Mouse (Mus musculus) intestine, embryonic 16.5 days (tissue): Measurements from ENCODE around the gene Dnpep. TPM values are rescaled to one million over a fixed set of nuclear protein-coding genes. Genes with fewer than 3 reads are reported as not detected.
A peak's percentile ranks its signal among the peaks of the same experiment; 100 is the strongest.

ENCODE experiments used
- ATAC-seq: fragments of 200-750 bp; cut with Nextera tagmentation; 2 replicates; pipeline ENCODE4 v1.8.0; 2017; ENCODE audit warnings: moderate TSS enrichment, moderate library complexity
- H3K27ac ChIP-seq: fragments of 300-500 bp; sonication (generic); 2 replicates; pipeline ENCODE4 v1.5.1; 2014; ENCODE audit warnings: mild to moderate bottlenecking, low read length
- H3K27me3 ChIP-seq: fragments of 300-500 bp; sonication (generic); replicated peaks from 2 replicates; pipeline ENCODE4 v1.6.1; 2014; ENCODE audit warnings: low read length, control low read depth, mixed read lengths; ENCODE audit not compliant: control insufficient read depth, insufficient read depth
- H3K36me3 ChIP-seq: fragments of 300-500 bp; sonication (generic); 2 replicates; pipeline ENCODE4 v1.6.1; 2014; ENCODE audit warnings: low read length, control low read depth; ENCODE audit not compliant: control insufficient read depth, insufficient read depth
- H3K4me1 ChIP-seq: fragments of 300-500 bp; sonication (generic); 2 replicates; pipeline ENCODE4 v1.6.1; 2014; ENCODE audit warnings: low read length, control low read depth, mixed read lengths; ENCODE audit not compliant: control insufficient read depth, insufficient read depth
- H3K4me2 ChIP-seq: fragments of 300-500 bp; sonication (generic); 2 replicates; pipeline ENCODE4 v1.6.1; 2014; ENCODE audit warnings: low read depth, low read length, control low read depth
- H3K4me3 ChIP-seq: fragments of 300-500 bp; sonication (generic); 2 replicates; pipeline ENCODE4 v1.5.1; 2014; ENCODE audit warnings: mild to moderate bottlenecking, low read length
- H3K9ac ChIP-seq: fragments of 300-500 bp; sonication (generic); 2 replicates; pipeline ENCODE4 v1.6.1; 2014; ENCODE audit warnings: low read depth, low read length
- H3K9me3 ChIP-seq: fragments of 300-500 bp; sonication (generic); 2 replicates; pipeline ENCODE4 v1.6.1; 2016; ENCODE audit warnings: low read length, control low read depth; ENCODE audit not compliant: control insufficient read depth
- WGBS: fragments of 180-500 bp; shearing (Covaris S2); extraction: QIAGEN DNeasy Blood & Tissue Kit; methylation state at CpG from one replicate; pipeline ENCODE4 v1.1.7; 2014; 5-methylcytosine and 5-hydroxymethylcytosine counted together
- polyA plus RNA-seq: library from polyadenylated mRNA; unstranded; fragments of >200 nt; fragmentation: Nextera tagmentation; extraction: Ambion mirVana; gene quantifications from 2 replicates; pipeline ENCODE4 v1.2.1, GENCODE M21; 2015

The Dnpep gene
- 159 and 160 TPM in 2 replicates for polyA plus RNA-seq

GRCm38 (mm10) chr1:75317241-75318201 lies at the start of gene Dnpep:
TSS of gene Dnpep (minus strand) at chr1:75317990.
- H3K4me2 ChIP-seq = peak within 1 kb of the TSS; percentile 85
- peak within 1 kb of the TSS; percentile 97 for H3K27ac ChIP-seq
- H3K9ac ChIP-seq = peak within 1 kb of the TSS; percentile 87
- no peaks in the 10 kb centered on the region for H3K36me3 ChIP-seq
- peaks cover 11% of the 10 kb centered on the region for H3K4me1 ChIP-seq
- ATAC-seq = peak; percentile 97
- H3K27me3 ChIP-seq = no peaks in the 10 kb centered on the region
- peak within 1 kb of the TSS; percentile 79 for H3K4me3 ChIP-seq
- WGBS = under 1% methylated on average over 90 of the region's 92 CpGs
- no peaks in the 10 kb centered on the region for H3K9me3 ChIP-seq

- no peak overlapping the region for H3K9ac ChIP-seq
- H3K4me3 ChIP-seq = no peak overlapping the region
- no peak overlapping the region for H3K4me2 ChIP-seq
- WGBS = 72% methylated on average over 14 of the region's 14 CpGs
- H3K36me3 ChIP-seq = no peaks in the 10 kb centered on the region
- ATAC-seq = no peak
- H3K27ac ChIP-seq = no peak overlapping the region
- H3K27me3 ChIP-seq = peaks cover 3% of the 10 kb centered on the region; the same call in 1 of the 2 replicates
- peaks cover 13% of the 10 kb centered on the region for H3K4me1 ChIP-seq
- H3K9me3 ChIP-seq = no peaks in the 10 kb centered on the region
Measured at GRCm38 (mm10) chr1:75365510-75366137, 47.8 kb upstream of the Dnpep start.

GRCm38 (mm10) chr1:75363868-75364267 lies 46.1 kb upstream of the Dnpep start:
- no peaks in the 10 kb centered on the region for H3K9me3 ChIP-seq
- no peak overlapping the region for H3K27ac ChIP-seq
- WGBS = 77% methylated on average over 3 of the region's 3 CpGs
- H3K4me1 ChIP-seq = peaks cover 12% of the 10 kb centered on the region; the same call in 1 of the 2 replicates
- no peak overlapping the region for H3K4me2 ChIP-seq
- H3K27me3 ChIP-seq = peaks cover 18% of the 10 kb centered on the region; the same call in 1 of the 2 replicates
- no peak overlapping the region for H3K4me3 ChIP-seq
- H3K36me3 ChIP-seq = no peaks in the 10 kb centered on the region
- no peak overlapping the region for H3K9ac ChIP-seq
- no peak for ATAC-seq

- Histone ChIP-seq H3K9ac (no peak overlapping the region), H3K27ac (no peak overlapping the region), H3K36me3 (no peaks in the 10 kb centered on the region), H3K4me2 (peak overlapping the region; percentile 8; the same call in 1 of the 2 replicates), H3K9me3 (no peaks in the 10 kb centered on the region), H3K27me3 (peaks cover 18% of the 10 kb centered on the region; the same call in 1 of the 2 replicates), H3K4me1 (peaks cover 12% of the 10 kb centered on the region; the same call in 1 of the 2 replicates), H3K4me3 (no peak overlapping the region)
- ATAC-seq = peak; percentile 34; the same call in 1 of the 2 replicates
- WGBS = 33% methylated on average over 4 of the region's 4 CpGs
Measured at GRCm38 (mm10) chr1:75361750-75362149, 44.0 kb upstream of the Dnpep start.

- Histone ChIP-seq H3K27ac (no peak overlapping the region), H3K27me3 (peaks cover 18% of the 10 kb centered on the region; the same call in 1 of the 2 replicates), H3K36me3 (no peaks in the 10 kb centered on the region), H3K9me3 (no peaks in the 10 kb centered on the region), H3K4me3 (peak overlapping the region; percentile 54), H3K4me1 (peaks cover 12% of the 10 kb centered on the region; the same call in 1 of the 2 replicates), H3K9ac (peak overlapping the region; percentile 73; the same call in 1 of the 2 replicates), H3K4me2 (peak overlapping the region; percentile 85)
- WGBS = 51% methylated on average over 4 of the region's 4 CpGs
- no peak for ATAC-seq
Measured at GRCm38 (mm10) chr1:75361123-75361522, 43.3 kb upstream of the Dnpep start.

GRCm38 (mm10) chr1:75360112-75361031 lies 42.6 kb upstream of the Dnpep start, which contains the start of gene Des:
TSS of gene Des (plus strand) at chr1:75360329.
- H3K27ac ChIP-seq = peak within 1 kb of the TSS; percentile 78
- peak within 1 kb of the TSS; percentile 85 for H3K4me2 ChIP-seq
- peaks cover 18% of the 10 kb centered on the region; the same call in 1 of the 2 replicates for H3K27me3 ChIP-seq
- WGBS = 2% methylated on average over 79 of the region's 80 CpGs
- H3K4me1 ChIP-seq = peaks cover 12% of the 10 kb centered on the region; the same call in 1 of the 2 replicates
- H3K9me3 ChIP-seq = no peaks in the 10 kb centered on the region
- H3K9ac ChIP-seq = peak within 1 kb of the TSS; percentile 73
- ATAC-seq = peak; percentile 70
- peak within 1 kb of the TSS; percentile 54 for H3K4me3 ChIP-seq
- H3K36me3 ChIP-seq = no peaks in the 10 kb centered on the region

GRCm38 (mm10) chr1:75359346-75359745 lies 41.6 kb upstream of the Dnpep start:
- Histone ChIP-seq H3K9me3 (no peaks in the 10 kb centered on the region), H3K4me2 (no peak overlapping the region), H3K4me3 (no peak overlapping the region), H3K4me1 (peaks cover 12% of the 10 kb centered on the region; the same call in 1 of the 2 replicates), H3K9ac (no peak overlapping the region), H3K27ac (peak overlapping the region; percentile 59), H3K36me3 (no peaks in the 10 kb centered on the region), H3K27me3 (peaks cover 18% of the 10 kb centered on the region; the same call in 1 of the 2 replicates)
- 70% methylated on average over 13 of the region's 13 CpGs for WGBS
- ATAC-seq = no peak

GRCm38 (mm10) chr1:75358009-75358408 lies 40.2 kb upstream of the Dnpep start:
- H3K4me1 ChIP-seq = peaks cover 12% of the 10 kb centered on the region; the same call in 1 of the 2 replicates
- no peak overlapping the region for H3K27ac ChIP-seq
- no peaks in the 10 kb centered on the region for H3K36me3 ChIP-seq
- peaks cover 18% of the 10 kb centered on the region; the same call in 1 of the 2 replicates for H3K27me3 ChIP-seq
- ATAC-seq = no peak
- no peak overlapping the region for H3K4me3 ChIP-seq
- H3K9ac ChIP-seq = no peak overlapping the region
- WGBS = 90% methylated on average over 4 of the region's 4 CpGs
- H3K9me3 ChIP-seq = no peaks in the 10 kb centered on the region
- H3K4me2 ChIP-seq = no peak overlapping the region
